Mouse (Mus musculus): ENCODE measurements around the gene Ube2r2.

GRCm38 (mm10) chr4:41096169-41096568 lies 39.4 kb upstream of the Ube2r2 start:
- TF ChIP-seq EP300 (IDR thresholded peaks at IDR 0.05; ENCODE audit: insufficient read depth, low read depth, low read length) (no peak), POLR2A (IDR thresholded peaks at IDR 0.05; ENCODE audit: insufficient read depth, low read length) (no peak), CTCF (IDR thresholded peaks at IDR 0.05; ENCODE audit: low read depth, low read length) (no peak)
